Mouse (Mus musculus): ENCODE measurements around the gene Tmem132e. TPM values are rescaled to one million over a fixed set of nuclear protein-coding genes. Genes with fewer than 3 reads are reported as not detected.

The Tmem132e gene
- polyA plus RNA-seq (2015; fragmentation: Nextera tagmentation; extraction: Ambion mirVana), result 0.59 and 0.65 TPM in 2 replicates

- ATAC-seq (ENCODE audit: insufficient read depth, low FRiP score, low read depth), result no peak
- no peaks in the 10 kb centered on the region for H3K9me3 ChIP-seq
- peaks cover 85% of the 10 kb centered on the region for H3K27me3 ChIP-seq (replicated peaks)
- H3K4me1 ChIP-seq, result peaks cover 17% of the 10 kb centered on the region
- peak within 1 kb of the TSS; percentile 49 for H3K4me3 ChIP-seq (replicated peaks)
- H3K36me3 ChIP-seq, result no peaks in the 10 kb centered on the region
- H3K9ac ChIP-seq, result 0 out of 2 replicates have a peak within 1 kb of the TSS, but pooled peaks have one; percentile 23
- H3K27ac ChIP-seq, result no peak within 1 kb of the TSS
- peak within 1 kb of the TSS; percentile 91 for H3K4me2 ChIP-seq
- under 1% methylated on average over 78 of the region's 88 CpGs for WGBS
Observed at GRCm38 (mm10) chr11:82388371-82389313, at the start of gene Tmem132e. Tmem132e (plus strand) TSS chr11:82388900.

GRCm38 (mm10) chr11:82339921-82340401, 48.7 kb upstream of the Tmem132e start:
- no peak overlapping the region for H3K4me3 ChIP-seq (replicated peaks)
- no peaks in the 10 kb centered on the region for H3K27me3 ChIP-seq (replicated peaks)
- H3K4me2 ChIP-seq, result no peak overlapping the region
- no peak for ATAC-seq (ENCODE audit: insufficient read depth, low FRiP score, low read depth)
- H3K36me3 ChIP-seq, result no peaks in the 10 kb centered on the region
- H3K9ac ChIP-seq, result no peak overlapping the region
- H3K4me1 ChIP-seq, result no peaks in the 10 kb centered on the region
- no peak overlapping the region for H3K27ac ChIP-seq
- no peaks in the 10 kb centered on the region for H3K9me3 ChIP-seq
- WGBS, result 16% methylated on average over 7 of the region's 7 CpGs

GRCm38 (mm10) chr11:82340416-82340815, 48.3 kb upstream of the Tmem132e start:
- Histone ChIP-seq H3K36me3 (no peaks in the 10 kb centered on the region), H3K9ac (no peak overlapping the region)

GRCm38 (mm10) chr11:82340900-82341299, 47.8 kb upstream of the Tmem132e start:
- Histone ChIP-seq H3K36me3 (no peaks in the 10 kb centered on the region), H3K9me3 (no peaks in the 10 kb centered on the region), H3K4me1 (no peaks in the 10 kb centered on the region; the same call in 1 of the 2 replicates), H3K27me3 (replicated peaks) (no peaks in the 10 kb centered on the region), H3K4me2 (no peak overlapping the region), H3K4me3 (replicated peaks) (no peak overlapping the region), H3K9ac (no peak overlapping the region), H3K27ac (no peak overlapping the region)
- WGBS, result 35% methylated on average over 2 of the region's 2 CpGs
- no peak for ATAC-seq (ENCODE audit: insufficient read depth, low FRiP score, low read depth)

More at GRCm38 (mm10) chr11:82340416-82340815, 48.3 kb upstream of the Tmem132e start:
- no peaks in the 10 kb centered on the region for H3K9me3 ChIP-seq
- H3K4me1 ChIP-seq, result no peaks in the 10 kb centered on the region
- no peak overlapping the region for H3K4me2 ChIP-seq
- ATAC-seq (ENCODE audit: insufficient read depth, low FRiP score, low read depth), result no peak
- no peak overlapping the region for H3K27ac ChIP-seq
- WGBS, result 34% methylated on average over 6 of the region's 6 CpGs
- H3K4me3 ChIP-seq (replicated peaks), result no peak overlapping the region
- no peaks in the 10 kb centered on the region for H3K27me3 ChIP-seq (replicated peaks)

GRCm38 (mm10) chr11:82351039-82351438, 37.7 kb upstream of the Tmem132e start:
- no peak overlapping the region for H3K4me3 ChIP-seq (replicated peaks)
- no peak for ATAC-seq (ENCODE audit: insufficient read depth, low FRiP score, low read depth)
- no peaks in the 10 kb centered on the region for H3K9me3 ChIP-seq
- no peak overlapping the region for H3K27ac ChIP-seq
- WGBS, result 86% methylated on average over 10 of the region's 10 CpGs
- no peak overlapping the region for H3K9ac ChIP-seq
- no peaks in the 10 kb centered on the region for H3K27me3 ChIP-seq (replicated peaks)
- H3K36me3 ChIP-seq, result no peaks in the 10 kb centered on the region
- H3K4me1 ChIP-seq, result no peaks in the 10 kb centered on the region
- H3K4me2 ChIP-seq, result no peak overlapping the region

GRCm38 (mm10) chr11:82370151-82370550, 18.5 kb upstream of the Tmem132e start:
- no peak for ATAC-seq (ENCODE audit: insufficient read depth, low FRiP score, low read depth)
- 70% methylated on average over 11 of the region's 11 CpGs for WGBS

GRCm38 (mm10) chr11:82371577-82371976, 17.1 kb upstream of the Tmem132e start:
- H3K4me2 ChIP-seq, result no peak overlapping the region
- H3K9ac ChIP-seq, result no peak overlapping the region
- H3K4me3 ChIP-seq (replicated peaks), result no peak overlapping the region
- no peaks in the 10 kb centered on the region for H3K4me1 ChIP-seq
- no peak overlapping the region for H3K27ac ChIP-seq
- H3K27me3 ChIP-seq (replicated peaks), result no peaks in the 10 kb centered on the region
- no peaks in the 10 kb centered on the region for H3K9me3 ChIP-seq
- 73% methylated on average over 4 of the region's 4 CpGs for WGBS
- H3K36me3 ChIP-seq, result no peaks in the 10 kb centered on the region
- ATAC-seq (ENCODE audit: insufficient read depth, low FRiP score, low read depth), result no peak

More at GRCm38 (mm10) chr11:82370151-82370550, 18.5 kb upstream of the Tmem132e start:
- Histone ChIP-seq H3K4me3 (replicated peaks) (no peak overlapping the region), H3K4me1 (no peaks in the 10 kb centered on the region), H3K27me3 (replicated peaks) (no peaks in the 10 kb centered on the region), H3K9ac (no peak overlapping the region), H3K36me3 (no peaks in the 10 kb centered on the region), H3K27ac (no peak overlapping the region), H3K4me2 (no peak overlapping the region), H3K9me3 (no peaks in the 10 kb centered on the region)

GRCm38 (mm10) chr11:82380606-82381202, 8.0 kb upstream of the Tmem132e start:
- H3K4me2 ChIP-seq, result no peak overlapping the region
- no peak overlapping the region for H3K4me3 ChIP-seq (replicated peaks)
- no peaks in the 10 kb centered on the region for H3K4me1 ChIP-seq
- 35% methylated on average over 3 of the region's 3 CpGs for WGBS
- H3K9me3 ChIP-seq, result no peaks in the 10 kb centered on the region
- no peak overlapping the region for H3K9ac ChIP-seq
- 0 out of 2 replicates have a peak, but pooled peaks have one; percentile 63 for ATAC-seq (ENCODE audit: insufficient read depth, low FRiP score, low read depth)
- no peak overlapping the region for H3K27ac ChIP-seq
- H3K27me3 ChIP-seq (replicated peaks), result peaks cover 22% of the 10 kb centered on the region
- H3K36me3 ChIP-seq, result no peaks in the 10 kb centered on the region

GRCm38 (mm10) chr11:82386970-82387540, 1.6 kb upstream of the Tmem132e start:
- Histone ChIP-seq H3K9me3 (no peaks in the 10 kb centered on the region), H3K4me2 (peak overlapping the region; percentile 91), H3K27ac (no peak overlapping the region), H3K4me1 (peaks cover 17% of the 10 kb centered on the region), H3K27me3 (replicated peaks) (peaks cover 85% of the 10 kb centered on the region), H3K9ac (no peak overlapping the region), H3K36me3 (no peaks in the 10 kb centered on the region), H3K4me3 (replicated peaks) (peak overlapping the region; percentile 49)
- peak; percentile 54; the same call in 1 of the 2 replicates for ATAC-seq (ENCODE audit: insufficient read depth, low FRiP score, low read depth)
- under 1% methylated on average over 51 of the region's 51 CpGs for WGBS

- WGBS, result under 1% methylated on average over 47 of the region's 47 CpGs
- no peak overlapping the region for H3K27ac ChIP-seq
Observed at GRCm38 (mm10) chr11:82387711-82388341, 874 bp upstream of the Tmem132e start.

More at GRCm38 (mm10) chr11:82387711-82388341, 874 bp upstream of the Tmem132e start:
- peak overlapping the region; percentile 49 for H3K4me3 ChIP-seq (replicated peaks)
- H3K9me3 ChIP-seq, result no peaks in the 10 kb centered on the region
- peaks cover 17% of the 10 kb centered on the region for H3K4me1 ChIP-seq
- no peak overlapping the region for H3K9ac ChIP-seq
- H3K4me2 ChIP-seq, result peak overlapping the region; percentile 91
- ATAC-seq (ENCODE audit: insufficient read depth, low FRiP score, low read depth), result no peak
- H3K27me3 ChIP-seq (replicated peaks), result peaks cover 91% of the 10 kb centered on the region
- no peaks in the 10 kb centered on the region for H3K36me3 ChIP-seq

Data from stomach, embryonic 15.5 days (tissue).